Mouse (Mus musculus) cerebellum, adult 18-20 months (tissue): ENCODE data around the gene Supt20.
"Not testable (repeated sequence)": the region's sequence is repeated elsewhere in the genome, so short reads cannot be mapped to it uniquely, and the experiment has no call there.

Experiments
- DNase-seq, 2 experiments: peaks; one replicate each; pipeline ENCODE4 v3.0.0; 2021

Gene Supt20

DNA sequence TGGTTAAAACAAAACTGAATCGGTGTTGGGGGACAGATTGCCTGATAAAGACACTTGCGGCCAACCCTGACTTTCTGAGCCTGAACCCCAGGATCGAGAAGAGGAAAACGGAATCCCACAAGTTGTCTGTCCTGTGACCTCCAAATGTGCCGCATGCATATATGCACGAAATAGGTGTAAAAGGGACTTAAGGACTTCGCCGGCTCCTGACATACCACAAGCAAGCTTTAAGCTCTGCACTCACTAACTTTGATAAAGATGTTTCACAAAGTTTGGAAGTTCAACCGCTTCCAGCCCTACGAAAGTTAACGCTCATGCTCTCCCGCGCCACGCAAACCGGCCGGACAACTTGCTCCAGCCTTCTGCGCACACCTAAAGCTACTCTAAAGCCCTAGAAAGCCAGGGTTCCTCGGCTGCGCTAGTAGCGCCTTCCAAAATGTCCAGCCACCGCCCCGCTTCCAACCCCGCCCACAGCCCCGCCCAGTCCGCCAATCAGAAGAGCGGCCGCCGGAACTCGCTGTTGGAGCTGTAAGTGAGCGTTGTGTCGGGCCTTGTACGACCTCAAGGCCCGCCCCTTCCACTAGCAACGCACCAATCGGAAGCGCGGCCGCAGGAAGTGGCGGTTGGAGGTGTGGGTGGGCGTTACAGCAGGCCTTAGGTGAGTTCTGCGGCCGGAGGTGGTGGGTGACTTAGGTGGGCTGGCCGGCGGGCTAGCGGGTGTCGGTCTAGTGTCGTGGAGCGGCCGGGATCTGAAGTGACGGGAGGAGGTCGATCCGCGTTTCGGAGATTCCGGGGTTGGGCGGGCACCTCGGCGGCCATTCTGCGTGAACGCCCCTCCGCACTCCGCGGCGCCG lies at the start of gene Supt20:
Gene Supt20, plus strand, starts transcription at position 606 of the 854 bp plus-strand sequence.
- DNase-seq, result peak; percentile 93 to 94

DNA sequence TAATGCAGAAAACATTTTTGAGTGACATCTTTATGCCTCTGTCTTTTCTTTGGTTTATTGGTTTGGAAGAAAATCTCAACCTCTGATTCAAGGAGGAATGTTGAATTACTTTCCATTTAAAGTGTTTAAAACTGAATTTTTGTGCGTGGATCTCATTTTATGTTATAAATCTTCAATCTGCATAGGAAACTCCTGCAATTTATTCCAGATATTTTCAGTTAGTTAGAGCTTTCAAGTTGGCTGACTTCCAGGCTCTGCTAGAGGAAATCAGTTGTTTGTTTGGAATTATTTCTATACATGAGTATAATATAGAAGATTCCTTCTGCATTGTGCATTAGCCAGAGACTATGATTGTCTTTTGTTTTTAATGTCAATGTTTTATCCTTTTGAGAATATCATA lies 49.8 kb upstream of the Supt20 start:
- no peak for DNase-seq

DNA sequence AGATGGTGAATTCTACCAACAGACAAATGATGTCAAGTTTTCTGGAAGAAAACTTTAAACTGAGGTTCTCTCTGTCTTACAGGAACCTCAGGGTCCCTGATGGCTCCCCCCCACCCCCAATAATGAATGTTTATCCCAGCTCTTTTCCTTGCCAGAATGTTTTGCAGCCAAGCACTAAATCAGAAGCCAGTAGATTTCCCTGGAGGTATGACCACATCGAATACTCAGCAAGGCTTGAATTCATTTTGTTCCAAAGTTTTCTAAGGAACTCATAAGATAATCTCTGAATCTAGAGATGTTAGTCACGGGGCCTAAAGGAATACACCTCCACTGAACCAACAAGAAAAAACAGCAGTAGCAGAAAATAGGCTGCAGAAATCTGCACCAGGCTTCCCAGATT lies 45.0 kb upstream of the Supt20 start:
- no peak for DNase-seq

DNA sequence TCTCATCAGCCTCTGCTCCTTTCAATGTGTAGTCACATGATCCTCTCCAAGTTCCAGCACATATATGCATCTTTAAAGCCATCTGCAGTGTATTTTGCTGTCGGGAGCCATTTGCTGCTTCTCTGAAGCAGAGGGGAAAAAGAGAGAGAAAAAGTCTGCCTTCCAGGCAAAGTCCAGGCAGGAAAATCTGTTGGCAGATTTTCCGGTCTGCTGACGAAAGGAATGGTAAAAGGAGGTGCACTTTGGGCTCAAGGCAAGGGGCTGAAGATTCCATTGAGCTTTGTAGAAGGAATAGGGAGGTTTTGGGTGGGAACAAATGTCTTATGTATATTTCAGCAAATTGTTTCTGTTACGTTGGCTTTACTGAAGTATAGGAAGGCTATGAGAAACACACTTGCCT lies 41.0 kb upstream of the Supt20 start:
- no peak for DNase-seq

DNA sequence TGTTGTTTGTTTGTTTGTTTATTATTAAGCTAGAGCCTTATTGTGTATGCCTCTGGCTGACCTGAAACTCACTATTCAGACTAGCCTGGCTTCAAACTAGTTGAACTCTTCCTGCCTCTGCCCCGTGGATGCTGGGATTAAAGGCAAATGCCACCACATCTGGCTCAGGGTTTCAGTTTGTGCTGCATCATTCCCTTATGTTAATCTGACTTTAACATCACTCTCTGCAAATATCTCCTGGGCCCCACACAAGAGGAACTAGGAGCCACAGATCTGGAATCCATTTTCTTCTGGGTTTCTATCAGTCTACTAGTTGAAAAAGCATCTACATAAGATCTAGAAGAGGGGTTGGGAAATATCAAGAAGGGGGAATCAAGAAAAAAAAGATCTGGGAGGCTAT lies 38.4 kb upstream of the Supt20 start:
- DNase-seq, result no peak

DNA sequence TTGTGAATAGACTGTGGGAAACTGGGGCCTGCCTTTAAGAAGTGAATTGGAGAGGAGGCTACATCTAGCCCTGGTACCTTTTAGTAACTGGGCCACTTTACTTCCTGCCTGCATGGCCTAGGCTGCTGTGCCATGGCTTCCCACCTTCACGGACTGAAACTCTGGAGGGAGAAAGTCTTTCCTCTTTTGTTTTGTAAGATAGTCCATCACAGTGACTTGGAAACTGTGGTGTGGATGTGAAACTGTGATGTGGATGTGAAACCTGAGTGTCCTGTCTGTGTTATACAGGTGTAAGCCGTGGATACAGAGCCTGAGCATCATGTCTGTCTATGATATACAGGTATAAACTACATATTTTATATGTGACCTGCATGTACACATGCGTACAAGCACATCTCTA lies 35.5 kb upstream of the Supt20 start:
- DNase-seq, result no peak

DNA sequence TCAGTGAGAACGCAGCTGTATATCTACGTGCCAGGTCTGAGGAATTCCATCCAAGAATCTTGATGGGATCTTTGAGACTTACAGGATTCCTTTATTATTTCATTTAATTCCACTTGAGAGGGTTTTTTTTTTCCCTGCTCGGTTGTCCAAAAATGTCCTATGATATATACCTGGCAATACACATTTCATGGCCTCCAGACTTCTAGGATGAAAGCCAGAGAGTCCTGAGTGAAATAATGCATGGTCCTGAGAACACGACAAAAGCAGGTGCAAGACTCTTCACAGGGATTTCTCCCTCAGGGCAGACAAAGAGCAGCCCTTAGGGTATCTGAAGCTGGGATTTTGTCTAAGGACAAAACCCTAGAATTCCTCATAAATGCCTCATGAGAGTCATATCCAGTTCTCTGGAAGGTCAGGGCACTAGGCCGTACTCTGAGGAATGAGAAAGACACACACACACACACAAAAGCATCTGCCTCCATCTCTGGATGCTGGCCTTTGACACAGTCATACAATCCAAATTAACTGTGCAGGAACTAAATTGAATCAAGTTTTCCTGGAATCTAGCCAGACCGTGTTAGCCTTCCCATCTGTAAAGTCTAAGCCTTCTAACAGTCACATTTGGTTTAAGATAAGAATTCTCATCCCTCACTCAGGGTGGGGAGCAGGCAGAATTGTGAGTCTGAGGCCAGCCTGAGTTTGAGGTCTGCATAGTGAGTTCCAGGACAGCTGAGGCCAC lies 34.5 kb upstream of the Supt20 start:
- no peak for DNase-seq

DNA sequence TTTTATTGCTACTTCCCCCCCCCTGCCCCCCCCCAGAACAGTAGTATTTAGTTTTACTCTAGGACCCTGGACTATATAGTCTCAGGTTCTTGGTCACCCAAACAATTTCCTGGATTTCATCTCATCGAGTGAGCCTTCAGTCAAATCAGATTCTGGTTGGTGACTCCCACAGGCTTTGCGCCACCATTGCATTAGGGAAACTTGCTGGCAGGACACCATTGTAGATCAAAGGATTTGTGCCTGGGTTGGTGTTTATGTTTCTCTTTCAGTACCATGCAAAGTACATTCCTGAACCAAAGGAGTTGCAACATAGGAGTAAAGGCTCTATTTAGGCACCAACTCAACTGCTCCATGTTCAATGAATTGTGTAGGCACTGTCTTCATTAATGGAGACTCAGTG lies 32.9 kb upstream of the Supt20 start:
- no peak for DNase-seq

DNA sequence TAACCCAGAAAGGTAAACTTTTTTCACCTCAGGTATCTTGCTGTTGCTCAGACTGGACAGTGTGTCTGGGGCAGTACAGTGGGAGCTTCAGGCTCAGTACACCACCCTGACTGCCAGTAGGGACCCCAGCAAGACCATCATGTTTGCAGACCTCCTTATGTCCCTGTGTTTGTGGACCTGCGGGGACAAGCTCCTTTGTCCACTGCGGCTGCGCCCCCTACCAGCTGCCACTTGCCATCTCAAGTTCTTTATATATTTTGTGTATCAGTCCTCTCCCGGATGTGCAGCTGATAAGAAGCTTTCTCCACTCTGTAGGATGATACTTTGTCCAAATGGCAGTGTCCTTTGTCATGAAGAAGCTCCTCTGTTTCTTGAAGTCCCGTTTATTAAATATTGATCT lies 30.2 kb upstream of the Supt20 start:
- no peak for DNase-seq

DNA sequence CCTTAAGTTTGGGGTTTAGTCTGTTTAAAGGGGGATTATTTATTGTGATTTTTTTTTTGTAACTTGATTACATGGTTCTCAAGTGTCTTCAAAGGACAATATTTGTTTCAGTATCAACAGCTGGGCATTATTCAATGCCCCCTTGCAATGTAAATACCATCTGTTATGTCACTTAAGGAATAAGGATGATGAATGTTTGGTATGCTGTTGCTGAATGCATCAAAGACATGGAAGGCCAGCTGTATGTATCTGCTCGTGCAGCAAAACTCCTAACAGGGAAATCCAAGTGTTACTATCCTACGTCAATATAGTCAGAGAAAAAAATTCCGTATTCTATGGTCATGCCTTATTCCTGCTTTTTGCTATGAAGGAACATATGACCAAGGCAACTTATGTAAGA lies 24.5 kb upstream of the Supt20 start:
- no peak for DNase-seq

DNA sequence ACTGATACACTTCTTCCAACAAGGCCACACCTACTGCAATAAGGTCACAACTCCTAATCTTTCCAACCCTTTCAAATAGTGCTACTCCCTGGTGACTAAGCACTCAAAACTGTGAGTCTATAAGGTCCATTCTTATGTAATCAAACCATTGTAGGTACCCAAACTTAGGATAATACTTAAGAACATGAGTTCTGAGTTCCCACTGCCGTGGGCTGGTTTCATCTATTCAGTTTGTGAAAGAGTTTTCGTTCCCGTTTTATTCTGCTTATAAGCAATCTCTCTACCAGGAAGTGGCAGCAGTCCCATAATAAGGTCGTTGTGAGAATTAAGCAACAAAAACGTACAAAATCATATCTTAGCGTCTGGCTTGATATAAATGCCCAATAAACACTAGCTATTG lies 23.9 kb upstream of the Supt20 start:
- no peak for DNase-seq

DNA sequence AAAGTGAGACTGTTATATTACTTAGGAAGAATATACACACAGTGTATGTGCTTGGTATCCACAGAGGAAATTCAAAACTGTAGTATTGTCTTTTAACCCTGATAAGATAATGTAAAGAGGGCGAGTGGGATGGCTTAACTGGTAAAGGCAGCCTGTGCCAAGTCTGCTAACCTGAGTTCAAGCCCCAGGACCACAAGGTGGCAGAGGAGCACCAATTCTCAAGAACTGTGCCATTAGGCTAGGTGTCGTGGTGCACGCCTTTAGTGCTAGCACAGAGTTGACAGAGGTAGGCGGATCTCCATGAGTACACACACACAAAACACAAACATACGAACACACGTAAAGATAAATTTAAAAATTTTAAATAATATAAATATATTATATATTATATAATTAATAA lies 23.0 kb upstream of the Supt20 start:
- no peak for DNase-seq

DNA sequence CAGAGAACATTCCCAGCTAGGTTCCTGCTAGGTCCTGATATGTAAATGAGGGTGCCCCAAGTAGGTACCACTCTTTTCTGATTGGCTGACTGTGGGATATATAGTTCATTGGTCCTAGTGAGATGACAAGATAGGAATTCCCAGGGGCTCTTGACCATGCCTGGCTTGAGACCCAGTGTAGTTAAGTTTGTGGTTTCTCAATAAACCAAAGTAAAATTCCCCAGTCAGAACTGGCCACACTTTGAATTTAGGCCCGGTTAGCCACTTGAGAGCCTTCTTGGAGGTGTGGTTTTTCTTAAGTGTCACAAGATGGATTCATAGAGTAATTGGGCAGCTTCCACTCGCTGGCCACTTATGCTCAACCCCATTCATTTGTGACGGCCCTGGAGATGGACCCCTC lies 20.5 kb upstream of the Supt20 start:
- DNase-seq, result no peak

DNA sequence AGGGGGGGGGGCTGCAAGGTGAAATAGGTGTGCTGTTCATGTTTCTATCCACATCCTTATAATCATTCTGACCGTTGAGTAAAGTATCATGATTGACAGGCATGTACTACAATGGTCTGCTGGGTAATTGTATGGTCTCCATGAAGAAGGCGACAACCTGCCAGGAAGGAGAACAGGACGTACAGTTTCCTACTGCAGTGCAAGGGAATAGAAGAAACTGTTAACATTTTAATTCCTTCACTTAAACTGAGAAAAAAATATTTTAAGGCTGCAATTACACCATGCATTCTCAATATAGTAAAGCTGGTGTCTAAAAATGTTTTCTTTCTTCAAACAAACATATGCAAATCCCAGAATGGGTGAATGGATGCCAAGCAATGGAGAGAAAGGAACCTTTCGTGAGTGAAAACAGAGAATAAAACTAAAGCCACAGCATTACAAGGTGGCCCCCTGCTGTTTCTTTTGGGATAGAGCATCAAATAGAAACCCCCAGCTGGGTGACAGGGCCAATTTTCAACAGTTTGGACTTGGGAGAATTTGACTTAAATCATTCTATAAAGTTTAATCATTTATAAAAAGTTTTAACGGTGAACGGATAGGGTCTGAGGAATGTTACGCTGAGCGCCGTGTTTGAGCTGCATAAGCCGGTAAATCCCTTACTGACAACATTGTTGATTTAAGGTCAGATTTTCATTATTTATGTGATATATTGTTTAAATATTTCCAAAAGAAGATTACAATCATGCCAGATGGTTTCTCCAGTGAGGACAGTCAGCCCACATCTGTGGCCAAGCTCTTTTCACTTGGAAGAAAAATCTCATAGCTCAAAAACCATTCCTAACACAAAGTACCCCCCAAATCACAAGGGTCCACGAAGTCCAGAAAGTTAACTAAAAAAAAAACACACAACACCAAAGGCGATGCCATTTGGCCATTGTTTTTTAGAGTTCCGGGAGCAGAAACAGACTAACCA lies 19.8 kb upstream of the Supt20 start:
- no peak for DNase-seq

DNA sequence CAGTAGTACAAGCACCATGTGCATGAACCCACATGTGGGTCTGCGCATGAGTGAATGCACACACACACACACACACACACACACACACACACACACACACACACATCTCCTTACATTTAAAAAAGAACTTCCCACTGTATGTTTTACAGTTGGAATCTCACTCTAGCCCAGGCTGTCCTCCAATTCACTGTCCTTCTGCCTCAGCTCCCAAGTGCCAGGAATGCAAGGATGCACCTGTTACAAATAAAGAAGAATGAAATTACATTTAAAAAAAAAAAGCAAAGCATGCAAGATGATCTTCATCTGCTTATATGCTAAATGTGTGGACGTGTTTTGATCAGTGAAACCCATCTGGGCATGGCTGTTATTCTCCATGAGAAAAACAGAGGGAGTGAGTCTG lies 15.8 kb upstream of the Supt20 start:
- no peak for DNase-seq

DNA sequence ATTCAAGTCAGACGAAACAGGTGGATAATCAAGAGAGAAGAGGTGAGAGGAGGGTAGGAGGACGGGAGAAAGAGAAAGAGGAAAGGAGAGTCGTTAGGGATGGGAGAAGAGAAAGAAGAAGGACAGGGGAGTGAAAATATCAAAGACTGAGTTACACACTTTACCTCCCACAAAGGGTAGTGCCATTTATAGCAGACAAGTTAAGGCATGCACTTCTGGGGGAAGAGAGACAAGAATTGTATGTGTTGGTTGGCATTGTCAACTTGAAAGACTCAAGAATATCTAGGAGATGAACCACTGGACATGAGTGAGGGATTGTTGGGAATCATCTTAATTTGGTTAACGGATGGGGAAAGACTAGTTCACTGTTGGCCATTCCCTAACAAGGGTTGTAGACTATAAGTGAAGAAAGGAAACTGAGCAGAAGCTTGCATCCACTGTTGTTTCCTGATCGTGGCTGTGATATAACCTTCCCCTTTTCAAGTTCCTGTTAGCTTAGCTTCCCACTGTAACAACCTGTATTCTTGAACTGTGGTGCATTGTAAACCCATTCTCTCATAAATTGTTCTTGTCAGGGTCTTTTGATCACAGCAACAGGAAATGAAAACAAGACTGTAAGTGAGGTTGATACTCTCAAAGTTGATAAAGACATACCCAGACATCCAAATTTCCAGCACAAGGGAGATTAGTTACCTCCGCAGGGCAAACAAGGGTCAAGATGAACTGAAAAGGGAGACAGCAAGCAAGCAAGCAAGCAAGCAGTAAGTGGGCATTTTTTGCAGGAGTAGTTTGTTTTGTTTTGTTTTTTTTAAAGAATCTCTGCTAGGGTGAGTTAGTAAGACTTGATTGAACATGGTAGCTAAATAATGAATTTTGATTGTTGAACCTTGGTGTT lies 11.1 kb upstream of the Supt20 start:
- no peak for DNase-seq

DNA sequence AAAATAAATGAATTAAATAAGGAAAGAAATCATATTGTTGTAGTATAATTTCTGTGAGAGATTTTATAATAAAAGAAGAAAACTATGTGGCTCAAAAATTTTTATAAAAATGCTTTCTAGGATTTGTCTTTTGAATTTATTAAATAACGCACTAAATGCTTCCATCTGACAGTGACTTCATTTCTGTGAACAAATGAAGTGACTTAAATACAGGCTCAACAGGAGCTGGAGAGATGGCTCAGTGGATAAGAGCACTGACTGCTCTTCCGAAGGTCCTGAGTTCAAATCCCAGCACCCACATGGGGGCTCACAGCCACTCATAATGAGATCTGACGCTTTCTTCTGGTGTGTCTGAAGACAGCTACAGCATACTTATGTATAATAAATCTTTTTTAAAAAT lies 7.4 kb upstream of the Supt20 start:
- DNase-seq, result no peak

DNA sequence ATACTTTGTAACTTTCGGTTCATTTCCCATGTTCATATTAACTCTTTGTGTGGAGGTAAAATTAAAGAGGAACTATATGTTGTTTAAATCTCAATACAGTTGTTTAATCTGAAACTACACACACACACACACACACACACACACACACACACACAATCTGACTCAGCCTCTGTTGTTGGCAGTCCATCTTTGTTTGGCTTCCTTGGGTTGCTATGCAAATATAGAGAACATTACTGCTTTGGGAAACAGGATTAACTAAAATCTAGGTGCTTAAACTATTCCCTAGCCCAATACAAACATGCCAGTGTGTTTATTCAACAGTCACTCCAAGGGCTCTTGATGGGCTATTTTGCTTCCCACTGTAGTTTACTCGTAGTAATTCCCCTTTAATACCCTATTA lies 5.4 kb upstream of the Supt20 start:
- no peak for DNase-seq

DNA sequence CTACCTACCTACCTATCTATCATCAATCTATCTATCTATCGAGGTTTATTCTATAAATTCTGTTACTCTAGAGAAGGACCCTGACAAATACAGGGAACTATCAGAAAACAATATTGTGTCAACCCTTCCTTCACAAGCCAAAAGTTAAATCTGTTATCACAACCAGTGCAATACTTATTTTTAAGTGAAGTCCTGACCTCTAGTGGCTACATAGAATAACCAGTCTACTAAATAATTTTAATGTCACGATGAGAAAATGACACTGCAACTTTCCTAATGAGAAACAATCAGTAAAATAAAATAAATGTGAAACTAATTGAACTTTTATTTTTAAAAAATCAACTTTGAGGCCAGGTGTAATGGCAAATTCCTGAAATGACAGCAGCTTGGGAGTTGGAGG lies 3.5 kb upstream of the Supt20 start:
- no peak for DNase-seq

DNA sequence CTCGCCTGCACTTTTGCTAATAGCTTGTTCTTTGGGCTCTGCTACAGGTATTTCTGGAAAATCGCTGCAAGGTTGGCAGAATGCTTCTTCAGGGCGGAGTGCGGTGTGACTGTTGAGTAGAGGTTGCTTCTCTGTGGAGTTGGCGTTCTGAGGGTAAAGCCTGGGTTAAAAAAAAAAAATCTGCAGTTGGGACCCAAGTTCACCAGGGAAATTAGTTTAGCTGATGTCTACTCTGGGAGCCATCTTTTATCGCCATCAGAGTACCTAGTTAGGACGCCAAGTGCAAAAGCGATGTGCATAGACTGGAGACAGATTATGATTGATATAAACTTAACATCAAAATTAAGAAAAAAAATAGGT lies 429 bp downstream of the Supt20 start:
- no peak for DNase-seq

DNA sequence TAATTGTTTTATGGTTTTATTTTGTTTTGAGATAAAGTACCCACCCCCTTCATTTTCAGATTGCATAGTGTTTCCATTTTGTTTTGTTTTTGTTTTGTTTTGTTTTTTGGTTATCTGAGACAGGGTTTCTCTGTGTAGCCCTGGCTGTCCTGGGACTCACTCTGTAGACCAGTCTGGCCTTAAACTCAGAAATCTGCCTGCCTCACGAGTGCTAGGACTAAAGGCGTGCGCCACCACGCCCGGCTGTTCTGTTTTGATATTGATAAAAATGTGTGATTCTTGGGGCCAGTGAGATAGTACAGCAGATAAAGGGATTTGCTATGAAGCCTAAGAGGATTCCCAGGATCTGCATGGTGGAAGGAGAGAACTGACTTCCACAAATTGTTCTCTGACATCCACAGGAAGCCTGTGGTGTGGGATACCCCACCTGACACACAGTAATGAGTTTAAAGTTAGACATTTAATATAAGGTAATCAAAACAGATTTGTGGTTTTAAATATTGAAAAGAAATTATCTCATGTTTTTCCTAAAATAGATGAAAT lies 7.2 kb downstream of the Supt20 start:
- no peak for DNase-seq

DNA sequence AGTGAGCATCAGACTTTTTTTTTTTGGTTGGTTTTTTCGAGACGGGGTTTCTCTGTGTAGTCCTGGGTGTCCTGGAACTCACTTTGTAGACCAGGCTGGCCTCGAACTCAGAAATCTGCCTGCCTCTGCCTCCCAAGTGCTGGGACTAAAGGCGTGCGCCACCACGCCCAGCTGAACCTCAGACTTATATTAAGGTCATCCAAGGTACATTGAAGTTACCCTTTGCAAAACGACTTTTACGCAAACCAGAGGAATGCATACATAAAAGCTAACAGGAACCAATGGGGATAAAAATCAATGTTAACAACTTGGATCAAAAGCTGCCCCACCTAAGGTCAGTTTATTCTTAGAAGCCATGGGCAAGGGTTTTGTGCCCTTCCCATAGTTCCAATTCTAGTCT lies 11.5 kb downstream of the Supt20 start:
- DNase-seq, result not testable (repeated sequence)
